Mouse (Mus musculus) embryonic fibroblast, embryonic 13.5 days (primary cell): ENCODE data around the gene Nuak2.

Source experiments
- CTCF ChIP-seq: IDR thresholded peaks from 2 replicates; pipeline ENCODE4 v1.5.1; 2011; ENCODE audit warnings: mild to moderate bottlenecking, control low read depth, low read length, moderate library complexity, borderline replicate concordance; ENCODE audit not compliant: insufficient read depth
- POLR2A ChIP-seq: IDR thresholded peaks from 2 replicates; pipeline ENCODE4 v1.6.1; 2011; ENCODE audit warnings: low read depth, mild to moderate bottlenecking, control low read depth, low read length, moderate library complexity

GRCm38 (mm10) chr1:132364896-132365557 lies 49.1 kb downstream of the Nuak2 start:
- TF ChIP-seq CTCF (no peak), POLR2A (no peak)
